Mouse (Mus musculus) hindbrain, embryonic 14.5 days (tissue): ENCODE measurements around the gene Zdhhc14. TPM values are rescaled to one million over a fixed set of nuclear protein-coding genes. Genes with fewer than 3 reads are reported as not detected.
A peak's percentile ranks its signal among the peaks of the same experiment; 100 is the strongest.

ENCODE experiments used
- ATAC-seq: fragments of 200-750 bp; cut with Nextera tagmentation; 2 replicates; pipeline ENCODE4 v1.8.0; 2017; ENCODE audit warnings: moderate number of reproducible peaks, mild to moderate bottlenecking, moderate TSS enrichment, moderate library complexity; ENCODE audit not compliant: low FRiP score
- DNase-seq: peaks from one replicate; pipeline ENCODE4 v3.0.0-alpha.2; 2015; ENCODE audit warnings: low spot score
- H3K27ac ChIP-seq: fragments of 300-500 bp; sonication (generic); 2 replicates; pipeline ENCODE4 v1.5.1; 2014; ENCODE audit warnings: mild to moderate bottlenecking, moderate library complexity
- H3K27me3 ChIP-seq: fragments of 300-500 bp; sonication (generic); 2 replicates; pipeline ENCODE4 v1.6.1; 2014; ENCODE audit warnings: mild to moderate bottlenecking, low read length, mixed read lengths; ENCODE audit not compliant: control insufficient read depth, insufficient read depth
- H3K36me3 ChIP-seq: fragments of 300-500 bp; sonication (generic); replicated peaks from 2 replicates; pipeline ENCODE4 v1.6.1; 2014; ENCODE audit not compliant: control insufficient read depth, insufficient read depth
- H3K4me1 ChIP-seq: fragments of 300-500 bp; sonication (generic); replicated peaks from 2 replicates; pipeline ENCODE4 v1.6.1; 2014; ENCODE audit warnings: antibody characterized with exemption, low read length, mixed read lengths; ENCODE audit not compliant: control insufficient read depth, insufficient read depth
- H3K4me2 ChIP-seq: fragments of 300-500 bp; sonication (generic); replicated peaks from 2 replicates; pipeline ENCODE4 v1.6.1; 2014; ENCODE audit warnings: mild to moderate bottlenecking, moderate library complexity
- H3K4me3 ChIP-seq: fragments of 300-500 bp; sonication (generic); replicated peaks from 2 replicates; pipeline ENCODE4 v1.5.1; 2014; ENCODE audit warnings: mild to moderate bottlenecking, low read length
- H3K9ac ChIP-seq: fragments of 300-500 bp; sonication (generic); 2 replicates; pipeline ENCODE4 v1.6.1; 2014
- H3K9me3 ChIP-seq: fragments of 300-500 bp; sonication (generic); 2 replicates; pipeline ENCODE4 v1.6.1; 2016; ENCODE audit warnings: low read length; ENCODE audit not compliant: control insufficient read depth
- WGBS: fragments of 180-500 bp; shearing (Covaris S2); extraction: QIAGEN DNeasy Blood & Tissue Kit; methylation state at CpG from one replicate; pipeline ENCODE4 v1.1.7; 2014; 5-methylcytosine and 5-hydroxymethylcytosine counted together
- polyA plus RNA-seq: library from polyadenylated mRNA; unstranded; fragments of >200 nt; fragmentation: Nextera tagmentation; extraction: Ambion mirVana; gene quantifications from 2 replicates; pipeline ENCODE4 v1.2.1, GENCODE M21; 2014

The Zdhhc14 gene
- polyA plus RNA-seq, 1 experiment from 2014 or later = 12.3 TPM

- no peak overlapping the region for H3K4me3 ChIP-seq
- H3K27ac ChIP-seq = no peak overlapping the region
- H3K4me2 ChIP-seq = no peak overlapping the region
- H3K36me3 ChIP-seq = no peaks in the 10 kb centered on the region
- no peaks in the 10 kb centered on the region for H3K4me1 ChIP-seq
- no peak for DNase-seq
- no peak overlapping the region for H3K9ac ChIP-seq
- H3K27me3 ChIP-seq = no peaks in the 10 kb centered on the region
- H3K9me3 ChIP-seq = no peaks in the 10 kb centered on the region
- ATAC-seq = no peak
Measured at GRCm38 (mm10) chr17:5688669-5689068, 196.3 kb downstream of the Zdhhc14 start.

GRCm38 (mm10) chr17:5690746-5691535 is 198.6 kb downstream of the Zdhhc14 start:
- Histone ChIP-seq H3K4me2 (no peak overlapping the region), H3K27me3 (no peaks in the 10 kb centered on the region), H3K9ac (no peak overlapping the region), H3K9me3 (no peaks in the 10 kb centered on the region), H3K4me3 (no peak overlapping the region), H3K36me3 (no peaks in the 10 kb centered on the region), H3K4me1 (no peaks in the 10 kb centered on the region), H3K27ac (no peak overlapping the region)
- no peak for DNase-seq
- no peak for ATAC-seq
- 87% methylated on average over 8 of the region's 8 CpGs for WGBS

GRCm38 (mm10) chr17:5692661-5693060 is 200.3 kb downstream of the Zdhhc14 start:
- Histone ChIP-seq H3K36me3 (no peaks in the 10 kb centered on the region), H3K4me1 (no peaks in the 10 kb centered on the region), H3K27me3 (no peaks in the 10 kb centered on the region), H3K4me2 (no peak overlapping the region), H3K4me3 (no peak overlapping the region), H3K27ac (no peak overlapping the region), H3K9me3 (no peaks in the 10 kb centered on the region), H3K9ac (no peak overlapping the region)
- no peak for ATAC-seq
- WGBS = 79% methylated on average over 3 of the region's 3 CpGs
- DNase-seq = no peak

GRCm38 (mm10) chr17:5693256-5693655 is 200.9 kb downstream of the Zdhhc14 start:
- H3K27me3 ChIP-seq = no peaks in the 10 kb centered on the region

GRCm38 (mm10) chr17:5698447-5699096 is 206.2 kb downstream of the Zdhhc14 start:
- WGBS = 57% methylated on average over 7 of the region's 7 CpGs
- Histone ChIP-seq H3K9ac (no peak overlapping the region), H3K4me1 (no peaks in the 10 kb centered on the region), H3K9me3 (no peaks in the 10 kb centered on the region), H3K4me2 (no peak overlapping the region), H3K36me3 (no peaks in the 10 kb centered on the region), H3K4me3 (no peak overlapping the region), H3K27me3 (no peaks in the 10 kb centered on the region), H3K27ac (no peak overlapping the region)
- ATAC-seq (no peak), DNase-seq (no peak)

More at GRCm38 (mm10) chr17:5693256-5693655, 200.9 kb downstream of the Zdhhc14 start:
- DNase-seq (no peak), ATAC-seq (no peak)
- H3K9me3 ChIP-seq = no peaks in the 10 kb centered on the region
- H3K4me3 ChIP-seq = no peak overlapping the region
- no peaks in the 10 kb centered on the region for H3K36me3 ChIP-seq
- 78% methylated on average over 7 of the region's 7 CpGs for WGBS
- H3K9ac ChIP-seq = no peak overlapping the region
- no peak overlapping the region for H3K4me2 ChIP-seq
- no peaks in the 10 kb centered on the region for H3K4me1 ChIP-seq
- H3K27ac ChIP-seq = no peak overlapping the region

- DNase-seq = no peak
- H3K4me1 ChIP-seq = peaks cover 19% of the 10 kb centered on the region
- 51% methylated on average over 7 of the region's 7 CpGs for WGBS
- no peaks in the 10 kb centered on the region for H3K9me3 ChIP-seq
- ATAC-seq = no peak
- 0 out of 2 replicates have a peak overlapping the region, but pooled peaks have one; percentile 32 for H3K27ac ChIP-seq
- H3K27me3 ChIP-seq = no peaks in the 10 kb centered on the region
- no peak overlapping the region for H3K4me3 ChIP-seq
- H3K9ac ChIP-seq = no peak overlapping the region
- H3K36me3 ChIP-seq = no peaks in the 10 kb centered on the region
- H3K4me2 ChIP-seq = no peak overlapping the region
Measured at GRCm38 (mm10) chr17:5710320-5711104, 218.2 kb downstream of the Zdhhc14 start.

- Histone ChIP-seq H3K36me3 (no peaks in the 10 kb centered on the region), H3K4me3 (no peak overlapping the region), H3K4me2 (no peak overlapping the region), H3K9me3 (no peaks in the 10 kb centered on the region), H3K4me1 (peaks cover 19% of the 10 kb centered on the region), H3K9ac (no peak overlapping the region), H3K27ac (no peak overlapping the region), H3K27me3 (no peaks in the 10 kb centered on the region)
- no peak for DNase-seq
- ATAC-seq = no peak
- 72% methylated on average over 5 of the region's 5 CpGs for WGBS
Measured at GRCm38 (mm10) chr17:5711861-5712260, 219.5 kb downstream of the Zdhhc14 start.

GRCm38 (mm10) chr17:5713141-5713540 is 220.8 kb downstream of the Zdhhc14 start:
- no peak overlapping the region for H3K9ac ChIP-seq
- H3K27me3 ChIP-seq = no peaks in the 10 kb centered on the region
- H3K4me1 ChIP-seq = peaks cover 19% of the 10 kb centered on the region
- no peak overlapping the region for H3K27ac ChIP-seq
- no peak for DNase-seq
- 27% methylated on average over 3 of the region's 3 CpGs for WGBS
- ATAC-seq = no peak
- H3K9me3 ChIP-seq = no peaks in the 10 kb centered on the region
- H3K4me3 ChIP-seq = no peak overlapping the region
- no peaks in the 10 kb centered on the region for H3K36me3 ChIP-seq
- H3K4me2 ChIP-seq = no peak overlapping the region

- WGBS = 83% methylated on average over 4 of the region's 4 CpGs
- H3K9ac ChIP-seq = no peak overlapping the region
- ATAC-seq = no peak
Measured at GRCm38 (mm10) chr17:5716912-5717311, 224.6 kb downstream of the Zdhhc14 start.

More at GRCm38 (mm10) chr17:5716912-5717311, 224.6 kb downstream of the Zdhhc14 start:
- DNase-seq = no peak
- H3K9me3 ChIP-seq = no peaks in the 10 kb centered on the region
- H3K27ac ChIP-seq = no peak overlapping the region
- no peaks in the 10 kb centered on the region for H3K36me3 ChIP-seq
- H3K4me2 ChIP-seq = no peak overlapping the region
- H3K27me3 ChIP-seq = no peaks in the 10 kb centered on the region
- H3K4me3 ChIP-seq = no peak overlapping the region
- peaks cover 9% of the 10 kb centered on the region; the same call in 1 of the 2 replicates for H3K4me1 ChIP-seq
